Mouse (Mus musculus): ENCODE results near the gene Vmn2r93. TPM values are rescaled to one million over a fixed set of nuclear protein-coding genes. Genes with fewer than 3 reads are reported as not detected.

The Vmn2r93 gene
- polyA plus RNA-seq (2014; fragmentation: Nextera tagmentation; extraction: Ambion mirVana) = not detected in 2 replicates

GRCm38 (mm10) chr17:18297799-18298198 is at the start of gene Vmn2r93:
Vmn2r93 (plus strand) TSS chr17:18298099.
- Histone ChIP-seq H3K4me1 (replicated peaks; ENCODE audit: control insufficient read depth, insufficient read depth, low read length) (no peaks in the 10 kb centered on the region), H3K36me3 (ENCODE audit: control insufficient read depth, insufficient read depth, low read length) (no peaks in the 10 kb centered on the region), H3K27ac (ENCODE audit: low read depth, low read length) (no peak within 1 kb of the TSS), H3K27me3 (replicated peaks; ENCODE audit: control insufficient read depth, insufficient read depth, low read length) (no peaks in the 10 kb centered on the region), H3K4me2 (no peak within 1 kb of the TSS), H3K9ac (ENCODE audit: low read depth, low read length) (no peak within 1 kb of the TSS), H3K4me3 (ENCODE audit: low read depth, low read length) (no peak within 1 kb of the TSS), H3K9me3 (ENCODE audit: control insufficient read depth, low read length) (no peaks in the 10 kb centered on the region)
- ATAC-seq (replicated peaks; ENCODE audit: low FRiP score) (no peak), DNase-seq (ENCODE audit: low spot score) (no peak)
- 37% methylated on average over 1 of the region's 1 CpGs for WGBS

GRCm38 (mm10) chr17:18277656-18278055 is 20.2 kb upstream of the Vmn2r93 start, which contains the start of gene Vmn2r94:
Vmn2r94 (minus strand) TSS chr17:18277756.
- no peak for DNase-seq (ENCODE audit: low spot score)
- no peaks in the 10 kb centered on the region for H3K9me3 ChIP-seq (ENCODE audit: control insufficient read depth, low read length)
- WGBS = 54% methylated on average over 2 of the region's 2 CpGs
- ATAC-seq (replicated peaks; ENCODE audit: low FRiP score) = no peak
- no peaks in the 10 kb centered on the region for H3K27me3 ChIP-seq (replicated peaks; ENCODE audit: control insufficient read depth, insufficient read depth, low read length)
- H3K4me3 ChIP-seq (ENCODE audit: low read depth, low read length) = no peak within 1 kb of the TSS
- H3K4me2 ChIP-seq = no peak within 1 kb of the TSS
- H3K36me3 ChIP-seq (ENCODE audit: control insufficient read depth, insufficient read depth, low read length) = no peaks in the 10 kb centered on the region
- no peaks in the 10 kb centered on the region for H3K4me1 ChIP-seq (replicated peaks; ENCODE audit: control insufficient read depth, insufficient read depth, low read length)
- no peak within 1 kb of the TSS for H3K27ac ChIP-seq (ENCODE audit: low read depth, low read length)
- no peak within 1 kb of the TSS for H3K9ac ChIP-seq (ENCODE audit: low read depth, low read length)

GRCm38 (mm10) chr17:18323031-18323430 is 25.1 kb downstream of the Vmn2r93 start:
- H3K4me1 ChIP-seq (replicated peaks; ENCODE audit: control insufficient read depth, insufficient read depth, low read length) = no peaks in the 10 kb centered on the region
- H3K4me3 ChIP-seq (ENCODE audit: low read depth, low read length) = no peak overlapping the region
- no peaks in the 10 kb centered on the region for H3K36me3 ChIP-seq (ENCODE audit: control insufficient read depth, insufficient read depth, low read length)
- no peak overlapping the region for H3K4me2 ChIP-seq
- H3K27ac ChIP-seq (ENCODE audit: low read depth, low read length) = no peak overlapping the region
- H3K27me3 ChIP-seq (replicated peaks; ENCODE audit: control insufficient read depth, insufficient read depth, low read length) = no peaks in the 10 kb centered on the region
- H3K9ac ChIP-seq (ENCODE audit: low read depth, low read length) = no peak overlapping the region
- no peak for DNase-seq (ENCODE audit: low spot score)
- 0 out of 2 replicates have a peak, but pooled peaks cover 5% of the 10 kb centered on the region for H3K9me3 ChIP-seq (ENCODE audit: control insufficient read depth, low read length)
- WGBS = 98% methylated on average over 2 of the region's 2 CpGs
- ATAC-seq (replicated peaks; ENCODE audit: low FRiP score) = no peak

DNA sequence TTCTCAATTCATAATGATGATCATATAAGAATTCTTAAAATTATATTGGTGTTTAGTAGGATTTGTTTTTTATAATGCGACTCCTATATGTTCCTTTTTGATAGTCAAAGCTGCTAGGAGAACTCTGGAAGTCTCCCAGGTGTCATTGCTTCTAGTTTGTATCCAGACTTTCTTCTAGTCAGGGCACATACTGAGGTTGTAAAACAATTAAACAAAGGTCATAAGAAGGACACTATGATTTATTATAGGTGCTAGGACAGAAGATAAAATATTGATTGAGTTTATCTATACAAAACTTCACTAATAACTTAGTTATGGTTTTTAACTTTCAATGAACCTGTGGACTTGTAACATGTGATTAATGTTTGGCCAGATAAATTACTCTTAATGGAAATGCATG is 62.1 kb downstream of the Vmn2r93 start:
- Histone ChIP-seq H3K4me3 (ENCODE audit: low read depth, low read length) (no peak overlapping the region), H3K9ac (ENCODE audit: low read depth, low read length) (no peak overlapping the region), H3K9me3 (ENCODE audit: control insufficient read depth, low read length) (no peaks in the 10 kb centered on the region), H3K27ac (ENCODE audit: low read depth, low read length) (no peak overlapping the region), H3K36me3 (ENCODE audit: control insufficient read depth, insufficient read depth, low read length) (no peaks in the 10 kb centered on the region), H3K4me2 (no peak overlapping the region), H3K4me1 (replicated peaks; ENCODE audit: control insufficient read depth, insufficient read depth, low read length) (no peaks in the 10 kb centered on the region), H3K27me3 (replicated peaks; ENCODE audit: control insufficient read depth, insufficient read depth, low read length) (no peaks in the 10 kb centered on the region)
- WGBS = 43% methylated on average over 1 of the region's 1 CpGs
- no peak for ATAC-seq (replicated peaks; ENCODE audit: low FRiP score)
- DNase-seq (ENCODE audit: low spot score) = no peak

DNA sequence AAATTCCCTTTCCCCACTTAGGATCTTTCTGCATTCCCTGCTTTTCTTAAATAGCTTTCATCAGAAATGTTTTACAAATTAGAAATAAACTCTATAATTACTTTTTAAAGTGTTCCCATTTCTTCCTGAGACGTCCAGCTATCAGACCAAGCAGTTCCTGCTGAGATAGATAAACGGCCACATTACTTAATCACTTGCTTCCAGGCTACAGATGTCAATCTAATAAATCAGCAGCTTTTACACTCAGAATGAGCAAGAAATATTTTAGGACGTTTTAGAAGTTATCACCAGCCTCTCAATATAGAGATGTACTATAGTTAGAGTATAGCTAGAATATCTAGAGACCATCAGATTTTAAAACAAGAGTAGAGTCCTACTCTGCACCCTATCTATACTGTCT is 62.7 kb downstream of the Vmn2r93 start:
- ATAC-seq (replicated peaks; ENCODE audit: low FRiP score) = no peak
- Histone ChIP-seq H3K4me2 (no peak overlapping the region), H3K4me1 (replicated peaks; ENCODE audit: control insufficient read depth, insufficient read depth, low read length) (no peaks in the 10 kb centered on the region), H3K27me3 (replicated peaks; ENCODE audit: control insufficient read depth, insufficient read depth, low read length) (no peaks in the 10 kb centered on the region), H3K4me3 (ENCODE audit: low read depth, low read length) (no peak overlapping the region), H3K27ac (ENCODE audit: low read depth, low read length) (no peak overlapping the region), H3K36me3 (ENCODE audit: control insufficient read depth, insufficient read depth, low read length) (no peaks in the 10 kb centered on the region), H3K9me3 (ENCODE audit: control insufficient read depth, low read length) (no peaks in the 10 kb centered on the region), H3K9ac (ENCODE audit: low read depth, low read length) (no peak overlapping the region)
- no peak for DNase-seq (ENCODE audit: low spot score)
- 38% methylated on average over 3 of the region's 3 CpGs for WGBS

Other genes starting within 250 kb of the Vmn2r93 start
- not detected in 2 replicates for gene Vmn2r124, start 248.7 kb upstream of the Vmn2r93 start, polyA plus RNA-seq (2014; fragmentation: Nextera tagmentation; extraction: Ambion mirVana)
- gene Vmn2r91, start 213.1 kb upstream of the Vmn2r93 start, polyA plus RNA-seq (2014; fragmentation: Nextera tagmentation; extraction: Ambion mirVana) = not detected in 2 replicates
- not detected in 2 replicates for gene Vmn2r92, start 146.2 kb upstream of the Vmn2r93 start, polyA plus RNA-seq (2014; fragmentation: Nextera tagmentation; extraction: Ambion mirVana)
- gene Vmn2r94, start 20.3 kb upstream of the Vmn2r93 start, polyA plus RNA-seq (2014; fragmentation: Nextera tagmentation; extraction: Ambion mirVana) = not detected in 2 replicates
- not detected in 2 replicates for gene Vmn2r95, start 126.0 kb downstream of the Vmn2r93 start, polyA plus RNA-seq (2014; fragmentation: Nextera tagmentation; extraction: Ambion mirVana)

Measured in liver, embryonic 11.5 days (tissue).